Mouse (Mus musculus) kidney, postnatal 10 days (tissue): Measurements from ENCODE around the gene Gm8082.
"Not testable (repeated sequence)": the region's sequence is repeated elsewhere in the genome, so short reads cannot be mapped to it uniquely, and the experiment has no call there.

ENCODE experiments used
- DNase-seq: peaks from one replicate; pipeline ENCODE4 v3.0.0; 2021; ENCODE audit warnings: mixed read lengths

Gene Gm8082

DNA sequence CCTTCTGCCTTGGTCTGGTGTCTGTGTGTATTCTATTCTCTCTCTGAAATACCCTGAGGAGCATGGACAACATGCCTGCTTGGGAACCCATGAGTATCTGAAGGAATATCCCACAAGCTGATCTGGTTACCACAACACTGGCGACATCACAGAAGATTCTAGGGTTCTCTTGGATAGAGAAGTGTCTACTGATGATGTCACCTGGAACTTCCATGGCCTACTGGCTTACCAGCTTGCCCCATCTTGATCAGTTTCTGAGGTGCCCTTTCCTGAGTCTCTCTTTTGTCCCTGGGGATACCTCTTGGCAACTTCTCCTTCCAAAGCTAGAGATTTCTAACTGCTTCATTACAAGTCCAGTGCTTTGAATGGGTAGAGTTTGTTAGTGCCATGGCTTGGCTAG, at the start of gene Gm8082:
TSS of gene Gm8082 (minus strand) at position 101 of the 400 bp plus-strand sequence.
- not testable (repeated sequence) for DNase-seq

- DNase-seq = not testable (repeated sequence)
These were observed 22.1 kb upstream of the Gm8082 start, which contains the start of gene Gm10376 for GRCm38 (mm10) chr14:43015528-43015927. Gene Gm10376 (minus strand): TSS chr14:43015628.
